Mouse (Mus musculus) olfactory bulb, adult 2 months (tissue): ENCODE measurements around the gene Btbd9.

Source experiments
- CTCF ChIP-seq: fragments of 200-500 bp; IDR thresholded peaks from 2 replicates; pipeline ENCODE4 v1.5.1; 2012; ENCODE audit warnings: low read depth, mild to moderate bottlenecking, low read length, moderate library complexity; ENCODE audit not compliant: insufficient read depth
- POLR2A ChIP-seq: fragments of 200-500 bp; IDR thresholded peaks from 2 replicates; pipeline ENCODE4 v1.6.1; 2012; ENCODE audit warnings: mild to moderate bottlenecking, low read depth, low read length, moderate library complexity; ENCODE audit not compliant: insufficient read depth

DNA sequence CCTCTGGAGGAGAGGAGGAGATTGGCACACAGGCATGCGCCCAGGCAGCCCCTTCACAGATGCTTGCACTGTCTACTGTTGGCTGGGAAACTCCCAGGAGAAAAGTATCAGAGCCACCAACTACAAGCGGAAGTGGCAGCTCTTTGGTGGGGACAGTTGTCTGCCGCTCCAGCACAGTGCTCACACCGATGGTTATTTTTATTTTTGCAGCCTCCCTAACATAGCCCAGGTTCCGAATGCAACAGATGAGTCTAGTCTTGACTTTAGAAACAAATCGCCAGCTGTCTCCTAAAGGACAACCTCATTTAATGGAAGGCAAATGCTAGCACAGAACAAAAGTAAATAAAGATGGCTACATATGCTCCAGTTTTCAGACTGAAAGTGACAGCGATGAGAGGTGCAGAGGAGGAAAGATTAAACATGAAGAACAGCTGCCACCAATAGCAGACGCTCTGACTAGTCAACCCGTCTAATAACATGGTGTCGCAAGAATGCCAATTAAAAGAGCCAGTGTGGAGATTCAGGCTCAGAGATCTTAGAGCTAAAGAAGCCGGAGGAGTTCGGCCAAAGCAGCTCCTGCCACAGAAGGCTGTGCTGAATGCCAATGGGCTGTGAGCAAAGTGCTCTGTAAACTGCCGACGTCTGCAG lies 108.6 kb downstream of the Btbd9 start:
- TF ChIP-seq CTCF, result no peak
- TF ChIP-seq POLR2A, result no peak
